Comparison of ENCODE assay signal across 15 mouse cellular contexts in genomic region chr10:17761652-17762051, GRCm38 (mm10).
"Had no signal": no experiment of that assay in that cellular context is flagged by ENCODE, and none has a peak within 500 bp of the region (broad histone marks: within the 10 kb centered on the region; RNA-seq: fewer than 3 reads in every experiment).

No protein-coding gene starts in this region.

- H3K9me3 ChIP-seq: limb, embryonic 15.5 days; liver, embryonic 15.5 days; midbrain, embryonic 15.5 days; neural tube, embryonic 13.5 days had no signal

- H3K36me3 ChIP-seq: limb, embryonic 15.5 days; liver, embryonic 15.5 days; midbrain, embryonic 15.5 days; neural tube, embryonic 13.5 days had no signal

- H3K4me2 ChIP-seq: limb, embryonic 15.5 days; liver, embryonic 15.5 days; lung, embryonic 14.5 days; midbrain, embryonic 15.5 days; neural tube, embryonic 13.5 days had no signal

- H3K9ac ChIP-seq: limb, embryonic 15.5 days; liver, embryonic 15.5 days; lung, embryonic 14.5 days; midbrain, embryonic 15.5 days; neural tube, embryonic 13.5 days had no signal

- H3K4me3 ChIP-seq: limb, embryonic 15.5 days; liver, embryonic 15.5 days; midbrain, embryonic 15.5 days; neural tube, embryonic 13.5 days had no signal

- H3K27ac ChIP-seq: limb, embryonic 15.5 days; liver, embryonic 15.5 days; macrophage; midbrain, embryonic 15.5 days; neural tube, embryonic 13.5 days had no signal

- ATAC-seq: midbrain, embryonic 15.5 days had no signal

- DNase-seq: kidney, adult 8-10 months; kidney, postnatal 25 days; layer of hippocampus, postnatal 36 days; lung, embryonic 14.5 days; lung, postnatal 10 days; retina, postnatal 1 day; right cerebral cortex, postnatal 4 days; spleen, adult 18-20 months; thymus, adult 18-20 months; thymus, postnatal 25 days had no signal

- H3K4me1 ChIP-seq: limb, embryonic 15.5 days; midbrain, embryonic 15.5 days; neural tube, embryonic 13.5 days had no signal

- H3K27me3 ChIP-seq: limb, embryonic 15.5 days; liver, embryonic 15.5 days; midbrain, embryonic 15.5 days; neural tube, embryonic 13.5 days had no signal
